Mouse (Mus musculus) liver, embryonic 14.5 days (tissue): ENCODE data around the gene Polh.

Source experiments
- CTCF ChIP-seq: IDR thresholded peaks from 2 replicates; pipeline ENCODE4 v1.5.1; 2016; ENCODE audit warnings: antibody characterized with exemption, low read depth, control low read depth
- EP300 ChIP-seq: IDR thresholded peaks from 2 replicates; pipeline ENCODE4 v1.6.1; 2016; ENCODE audit warnings: antibody characterized with exemption, low read depth

GRCm38 (mm10) chr17:46154336-46154735 lies 48.1 kb downstream of the Polh start:
- no peak for TF ChIP-seq CTCF
- no peak for TF ChIP-seq EP300
